Mouse (Mus musculus) lung, postnatal 0 days (tissue): Measurements from ENCODE around the gene Zcchc8.

Source experiments
- CTCF ChIP-seq: IDR thresholded peaks from 2 replicates; pipeline ENCODE4 v1.5.1; 2016; ENCODE audit warnings: antibody characterized with exemption, mild to moderate bottlenecking
- EP300 ChIP-seq: IDR thresholded peaks from 2 replicates; pipeline ENCODE4 v1.6.1; 2016; ENCODE audit warnings: antibody characterized with exemption, mild to moderate bottlenecking, control low read depth

DNA sequence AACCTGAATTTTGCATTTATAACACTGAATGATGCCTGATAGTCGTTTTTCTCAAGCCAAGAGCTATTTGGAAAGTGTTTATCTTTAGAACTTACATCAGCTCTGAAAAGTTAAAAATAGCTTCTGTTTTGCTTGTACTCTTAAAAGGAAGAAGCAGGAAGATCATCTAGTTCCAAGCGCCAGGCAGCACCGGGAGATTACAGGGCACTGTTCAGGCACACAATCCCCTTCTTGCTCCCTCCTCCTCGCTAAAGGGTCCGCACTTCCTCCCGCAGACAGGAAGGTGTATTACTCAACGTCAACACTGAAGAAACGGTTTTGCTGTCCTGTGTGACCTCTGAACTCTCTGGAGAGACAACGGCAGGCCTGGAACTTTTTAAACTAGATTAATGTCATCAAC lies 58.8 kb downstream of the Zcchc8 start:
- TF ChIP-seq CTCF (no peak), EP300 (peak; percentile 80; the same call in 1 of the 2 replicates)
